Mouse (Mus musculus) midbrain, embryonic 12.5 days (tissue): ENCODE data around the gene Nipal4. TPM values are rescaled to one million over a fixed set of nuclear protein-coding genes. Genes with fewer than 3 reads are reported as not detected.

Experiments
- ATAC-seq: fragments of 200-750 bp; cut with Nextera tagmentation; 2 replicates; pipeline ENCODE4 v1.8.0; 2017; ENCODE audit warnings: low read depth, moderate TSS enrichment, moderate library complexity; ENCODE audit not compliant: low FRiP score
- H3K27ac ChIP-seq: fragments of 300-500 bp; sonication (generic); replicated peaks from 2 replicates; pipeline ENCODE4 v1.5.1; 2016; ENCODE audit warnings: mild to moderate bottlenecking
- H3K27me3 ChIP-seq: fragments of 300-500 bp; sonication (generic); 2 replicates; pipeline ENCODE4 v1.6.1; 2016; ENCODE audit warnings: mild to moderate bottlenecking
- H3K36me3 ChIP-seq: fragments of 300-500 bp; sonication (generic); 2 replicates; pipeline ENCODE4 v1.6.1; 2016
- H3K4me1 ChIP-seq: fragments of 300-500 bp; sonication (generic); 2 replicates; pipeline ENCODE4 v1.6.1; 2016
- H3K4me2 ChIP-seq: fragments of 300-500 bp; sonication (generic); replicated peaks from 2 replicates; pipeline ENCODE4 v1.6.1; 2016; ENCODE audit warnings: mild to moderate bottlenecking, moderate library complexity
- H3K4me3 ChIP-seq: fragments of 300-500 bp; sonication (generic); 2 replicates; pipeline ENCODE4 v1.5.1; 2016; ENCODE audit warnings: mild to moderate bottlenecking
- H3K9ac ChIP-seq: fragments of 300-500 bp; sonication (generic); replicated peaks from 2 replicates; pipeline ENCODE4 v1.6.1; 2016; ENCODE audit warnings: mild to moderate bottlenecking, moderate library complexity
- H3K9me3 ChIP-seq: fragments of 300-500 bp; sonication (generic); 2 replicates; pipeline ENCODE4 v1.6.1; 2016; ENCODE audit warnings: mild to moderate bottlenecking
- WGBS: fragments of 180-500 bp; shearing (Covaris S2); methylation state at CpG from one replicate; pipeline ENCODE4 v1.1.7; 2016; 5-methylcytosine and 5-hydroxymethylcytosine counted together
- polyA plus RNA-seq: library from polyadenylated mRNA; unstranded; fragments of >200 nt; fragmentation: Nextera tagmentation; extraction: Ambion mirVana; gene quantifications from 2 replicates; pipeline ENCODE4 v1.2.1, GENCODE M21; 2016

Nipal4 gene
- polyA plus RNA-seq, 1 experiment from 2014 or later: 1.4 TPM

- no peak overlapping the region for H3K4me3 ChIP-seq
- WGBS: 88% methylated on average over 4 of the region's 4 CpGs
- H3K9ac ChIP-seq: no peak overlapping the region
- no peaks in the 10 kb centered on the region for H3K4me1 ChIP-seq
- no peaks in the 10 kb centered on the region for H3K27me3 ChIP-seq
- H3K4me2 ChIP-seq: no peak overlapping the region
- no peaks in the 10 kb centered on the region for H3K9me3 ChIP-seq
- peaks cover 28% of the 10 kb centered on the region for H3K36me3 ChIP-seq
- ATAC-seq: no peak
- no peak overlapping the region for H3K27ac ChIP-seq
Observed at GRCm38 (mm10) chr11:46122875-46123274, 43.4 kb downstream of the Nipal4 start.

DNA sequence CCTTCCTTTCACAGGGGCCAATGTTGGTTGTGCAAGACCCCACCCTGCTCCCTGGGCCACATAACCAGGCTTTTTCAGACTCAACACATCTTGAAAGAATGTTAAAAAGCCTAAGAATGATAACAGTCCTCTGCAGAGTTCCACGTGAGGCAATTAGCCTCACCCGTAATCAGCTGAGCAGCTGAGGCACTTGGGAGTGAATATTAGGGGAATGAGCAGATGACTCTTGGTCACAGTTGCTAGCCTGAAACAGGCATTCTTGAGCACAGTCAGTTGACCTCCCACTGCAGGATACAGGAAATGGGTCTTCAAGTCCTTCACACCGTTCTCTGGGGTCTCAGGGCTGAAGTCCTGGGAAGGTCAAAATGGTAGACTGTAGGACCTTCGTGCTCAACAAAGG is 44.6 kb downstream of the Nipal4 start:
- H3K27ac ChIP-seq: no peak overlapping the region
- peaks cover 20% of the 10 kb centered on the region for H3K36me3 ChIP-seq
- no peaks in the 10 kb centered on the region for H3K4me1 ChIP-seq
- no peak overlapping the region for H3K9ac ChIP-seq
- no peaks in the 10 kb centered on the region for H3K9me3 ChIP-seq
- no peak overlapping the region for H3K4me2 ChIP-seq
- no peak overlapping the region for H3K4me3 ChIP-seq
- H3K27me3 ChIP-seq: no peaks in the 10 kb centered on the region
- 90% methylated on average over 4 of the region's 4 CpGs for WGBS
- ATAC-seq: no peak

- no peak overlapping the region for H3K4me3 ChIP-seq
- H3K36me3 ChIP-seq: peaks cover 15% of the 10 kb centered on the region
- no peak overlapping the region for H3K27ac ChIP-seq
- H3K9me3 ChIP-seq: no peaks in the 10 kb centered on the region
- H3K9ac ChIP-seq: no peak overlapping the region
- no peak for ATAC-seq
- 85% methylated on average over 10 of the region's 10 CpGs for WGBS
- no peak overlapping the region for H3K4me2 ChIP-seq
- no peaks in the 10 kb centered on the region for H3K4me1 ChIP-seq
- H3K27me3 ChIP-seq: no peaks in the 10 kb centered on the region
Observed at GRCm38 (mm10) chr11:46120084-46120483, 46.2 kb downstream of the Nipal4 start.

- ATAC-seq: no peak
- H3K4me2 ChIP-seq: no peak overlapping the region
- WGBS: 20% methylated on average over 4 of the region's 4 CpGs
Observed at GRCm38 (mm10) chr11:46119624-46120023, 46.7 kb downstream of the Nipal4 start.

GRCm38 (mm10) chr11:46116510-46116909 is 49.8 kb downstream of the Nipal4 start:
- Histone ChIP-seq H3K9me3 (no peaks in the 10 kb centered on the region), H3K27me3 (no peaks in the 10 kb centered on the region), H3K36me3 (0 out of 2 replicates have a peak, but pooled peaks cover 14% of the 10 kb centered on the region), H3K9ac (no peak overlapping the region), H3K27ac (no peak overlapping the region), H3K4me1 (no peaks in the 10 kb centered on the region), H3K4me3 (no peak overlapping the region), H3K4me2 (no peak overlapping the region)
- no peak for ATAC-seq
- WGBS: 91% methylated on average over 2 of the region's 2 CpGs

More at GRCm38 (mm10) chr11:46119624-46120023, 46.7 kb downstream of the Nipal4 start:
- H3K9ac ChIP-seq: no peak overlapping the region
- peaks cover 12% of the 10 kb centered on the region for H3K36me3 ChIP-seq
- H3K27me3 ChIP-seq: no peaks in the 10 kb centered on the region
- H3K27ac ChIP-seq: no peak overlapping the region
- no peaks in the 10 kb centered on the region for H3K9me3 ChIP-seq
- no peak overlapping the region for H3K4me3 ChIP-seq
- no peaks in the 10 kb centered on the region for H3K4me1 ChIP-seq

GRCm38 (mm10) chr11:46115411-46116173 is 50.7 kb downstream of the Nipal4 start:
- Histone ChIP-seq H3K4me1 (no peaks in the 10 kb centered on the region), H3K27ac (no peak overlapping the region), H3K27me3 (no peaks in the 10 kb centered on the region), H3K4me3 (no peak overlapping the region), H3K4me2 (no peak overlapping the region), H3K9me3 (no peaks in the 10 kb centered on the region), H3K36me3 (0 out of 2 replicates have a peak, but pooled peaks cover 11% of the 10 kb centered on the region), H3K9ac (no peak overlapping the region)
- 87% methylated on average over 9 of the region's 9 CpGs for WGBS
- ATAC-seq: no peak

DNA sequence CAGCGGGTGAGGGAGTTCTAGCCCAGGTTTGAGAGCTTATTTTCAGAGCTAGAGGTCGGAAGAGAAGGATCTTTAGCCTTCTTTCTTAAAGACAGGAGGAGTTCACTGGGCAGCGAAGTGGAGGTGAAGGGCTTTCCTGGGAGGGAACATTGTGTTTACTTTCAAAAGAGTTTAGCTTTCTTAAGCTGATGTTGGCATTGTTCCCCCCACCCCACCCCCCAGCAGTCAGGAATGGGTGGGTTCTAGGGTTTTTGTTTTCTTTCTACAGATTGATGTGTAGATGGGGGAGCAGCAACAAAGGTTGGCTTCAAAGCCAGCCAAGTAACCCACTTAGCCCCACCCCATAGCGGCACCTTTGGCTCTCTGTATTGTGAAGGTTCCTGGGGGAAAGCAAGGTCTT is 51.3 kb downstream of the Nipal4 start:
- no peaks in the 10 kb centered on the region for H3K9me3 ChIP-seq
- no peaks in the 10 kb centered on the region for H3K27me3 ChIP-seq
- no peak overlapping the region for H3K4me2 ChIP-seq
- 0 out of 2 replicates have a peak, but pooled peaks cover 11% of the 10 kb centered on the region for H3K36me3 ChIP-seq
- H3K9ac ChIP-seq: no peak overlapping the region
- no peaks in the 10 kb centered on the region for H3K4me1 ChIP-seq
- no peak for ATAC-seq
- WGBS: 68% methylated on average over 4 of the region's 4 CpGs
- no peak overlapping the region for H3K4me3 ChIP-seq
- no peak overlapping the region for H3K27ac ChIP-seq

DNA sequence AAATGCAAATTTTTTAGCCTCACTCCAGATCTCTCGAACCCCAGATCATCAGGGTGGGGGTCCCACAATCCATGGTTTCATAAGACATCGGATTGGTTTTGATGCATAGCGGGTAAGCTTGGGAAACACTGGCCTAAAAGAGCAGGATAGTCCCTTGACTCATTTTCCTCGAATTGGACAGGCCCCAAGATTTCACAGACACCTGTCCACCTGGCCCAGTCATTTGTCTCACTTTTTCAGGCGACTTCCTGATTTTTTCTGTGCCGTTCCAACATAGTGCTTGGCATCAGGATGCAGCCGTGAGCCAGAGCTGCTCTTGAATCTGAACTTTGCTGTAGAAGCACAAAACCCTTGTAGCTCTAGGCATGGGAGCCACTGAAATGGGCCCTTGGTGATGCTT is 52.1 kb downstream of the Nipal4 start:
- H3K4me3 ChIP-seq: no peak overlapping the region
- 91% methylated on average over 7 of the region's 7 CpGs for WGBS
- no peaks in the 10 kb centered on the region for H3K4me1 ChIP-seq
- no peaks in the 10 kb centered on the region for H3K27me3 ChIP-seq
- no peak overlapping the region for H3K4me2 ChIP-seq
- H3K36me3 ChIP-seq: 0 out of 2 replicates have a peak, but pooled peaks cover 10% of the 10 kb centered on the region
- ATAC-seq: no peak
- H3K9ac ChIP-seq: no peak overlapping the region
- H3K9me3 ChIP-seq: no peaks in the 10 kb centered on the region
- H3K27ac ChIP-seq: no peak overlapping the region

DNA sequence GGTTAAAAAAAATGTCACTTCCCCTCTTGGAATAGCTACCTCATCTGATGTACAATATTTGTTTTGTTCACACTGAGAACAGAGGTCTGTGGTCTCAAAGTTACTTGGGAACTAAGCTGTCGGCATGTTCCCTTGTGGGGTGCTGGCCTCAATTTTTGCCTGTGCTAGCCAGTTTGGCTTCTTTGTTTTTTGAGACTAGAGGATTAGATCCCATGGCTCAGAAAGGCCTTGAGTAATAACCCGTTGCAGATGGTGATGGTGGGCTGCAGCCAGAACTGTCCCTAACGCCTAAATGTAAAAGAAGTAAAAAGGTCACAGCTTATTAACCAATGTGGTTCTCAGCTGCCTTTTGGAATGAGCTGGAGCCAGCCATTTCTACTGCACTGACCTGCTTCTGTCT is 53.1 kb downstream of the Nipal4 start:
- H3K4me3 ChIP-seq: no peak overlapping the region
- H3K27ac ChIP-seq: no peak overlapping the region
- 80% methylated on average over 3 of the region's 3 CpGs for WGBS
- ATAC-seq: no peak
- H3K4me2 ChIP-seq: no peak overlapping the region
- H3K4me1 ChIP-seq: no peaks in the 10 kb centered on the region
- H3K9ac ChIP-seq: no peak overlapping the region
- H3K36me3 ChIP-seq: 0 out of 2 replicates have a peak, but pooled peaks cover 7% of the 10 kb centered on the region
- H3K27me3 ChIP-seq: no peaks in the 10 kb centered on the region
- no peaks in the 10 kb centered on the region for H3K9me3 ChIP-seq

DNA sequence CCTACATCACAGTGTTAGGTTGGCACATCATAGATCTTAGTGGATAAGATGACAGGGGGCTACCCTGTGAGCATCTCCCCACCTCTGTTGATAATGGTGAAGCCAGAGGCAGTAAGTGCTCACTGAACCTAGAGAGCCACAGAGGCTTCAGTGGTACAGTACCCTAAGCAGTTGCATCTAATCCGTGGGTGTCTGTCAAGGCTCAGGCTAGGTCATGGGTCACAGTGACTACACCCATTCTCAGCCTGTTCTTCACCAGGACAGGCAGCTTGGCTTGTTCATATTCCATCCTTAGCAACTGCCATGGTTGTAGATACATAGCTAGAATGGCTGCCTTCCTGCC is 55.4 kb downstream of the Nipal4 start:
- H3K4me1 ChIP-seq: no peaks in the 10 kb centered on the region
- no peak overlapping the region for H3K9ac ChIP-seq
- WGBS: 90% methylated on average over 1 of the region's 1 CpGs
- ATAC-seq: no peak
- H3K27me3 ChIP-seq: no peaks in the 10 kb centered on the region
- H3K4me2 ChIP-seq: no peak overlapping the region
- H3K9me3 ChIP-seq: no peaks in the 10 kb centered on the region
- 0 out of 2 replicates have a peak, but pooled peaks cover 7% of the 10 kb centered on the region for H3K36me3 ChIP-seq
- H3K27ac ChIP-seq: no peak overlapping the region
- H3K4me3 ChIP-seq: no peak overlapping the region

GRCm38 (mm10) chr11:46110156-46110944 is 56.0 kb downstream of the Nipal4 start:
- H3K9me3 ChIP-seq: no peaks in the 10 kb centered on the region
- 94% methylated on average over 8 of the region's 8 CpGs for WGBS
- no peak overlapping the region for H3K9ac ChIP-seq
- no peaks in the 10 kb centered on the region for H3K27me3 ChIP-seq
- ATAC-seq: no peak
- 0 out of 2 replicates have a peak, but pooled peaks cover 7% of the 10 kb centered on the region for H3K36me3 ChIP-seq
- no peak overlapping the region for H3K4me2 ChIP-seq
- H3K27ac ChIP-seq: no peak overlapping the region
- H3K4me3 ChIP-seq: no peak overlapping the region
- H3K4me1 ChIP-seq: no peaks in the 10 kb centered on the region

GRCm38 (mm10) chr11:46109206-46109605 is 57.1 kb downstream of the Nipal4 start:
- Histone ChIP-seq H3K9me3 (no peaks in the 10 kb centered on the region), H3K9ac (no peak overlapping the region), H3K4me2 (no peak overlapping the region), H3K36me3 (0 out of 2 replicates have a peak, but pooled peaks cover 4% of the 10 kb centered on the region), H3K27me3 (no peaks in the 10 kb centered on the region), H3K4me1 (no peaks in the 10 kb centered on the region), H3K4me3 (no peak overlapping the region), H3K27ac (no peak overlapping the region)
- no peak for ATAC-seq
- WGBS: 82% methylated on average over 5 of the region's 5 CpGs
